Mouse (Mus musculus) cerebellum, adult 2 months (tissue): ENCODE results near the gene Llph.

Experiments
- CTCF ChIP-seq: fragments of 200-500 bp; IDR thresholded peaks from 2 replicates; pipeline ENCODE4 v1.5.1; 2011; ENCODE audit warnings: low read depth, mild to moderate bottlenecking, control low read depth, low read length, moderate library complexity, borderline replicate concordance; ENCODE audit not compliant: insufficient read depth
- POLR2A ChIP-seq: fragments of 200-500 bp; IDR thresholded peaks from 2 replicates; pipeline ENCODE4 v1.6.1; 2011; ENCODE audit warnings: low read length, control low read depth, borderline replicate concordance; ENCODE audit not compliant: insufficient read depth

- TF ChIP-seq CTCF (no peak), POLR2A (no peak)
These were observed 24.9 kb downstream of the Llph start for GRCm38 (mm10) chr10:120251791-120252190.
